Mouse (Mus musculus) forebrain, embryonic 13.5 days (tissue): Measurements from ENCODE around the gene Scd1. TPM values are rescaled to one million over a fixed set of nuclear protein-coding genes. Genes with fewer than 3 reads are reported as not detected.

ENCODE experiments used
- ATAC-seq: fragments of 200-750 bp; cut with Nextera tagmentation; 2 replicates; pipeline ENCODE4 v1.8.0; 2017
- H3K27ac ChIP-seq: fragments of 300-500 bp; sonication (generic); 2 replicates; pipeline ENCODE4 v1.5.1; 2015; ENCODE audit warnings: inconsistent platforms, mild to moderate bottlenecking, moderate library complexity
- H3K27me3 ChIP-seq: fragments of 300-500 bp; sonication (generic); 2 replicates; pipeline ENCODE4 v1.6.1; 2015; ENCODE audit warnings: mild to moderate bottlenecking, inconsistent platforms
- H3K36me3 ChIP-seq: fragments of 300-500 bp; sonication (generic); 2 replicates; pipeline ENCODE4 v1.6.1; 2015; ENCODE audit warnings: mild to moderate bottlenecking, inconsistent platforms; ENCODE audit not compliant: poor library complexity, severe bottlenecking
- H3K4me1 ChIP-seq: fragments of 300-500 bp; sonication (generic); 2 replicates; pipeline ENCODE4 v1.6.1; 2015; ENCODE audit warnings: inconsistent platforms
- H3K4me2 ChIP-seq: fragments of 300-500 bp; sonication (generic); 2 replicates; pipeline ENCODE4 v1.6.1; 2015; ENCODE audit warnings: inconsistent platforms, mild to moderate bottlenecking, moderate library complexity
- H3K4me3 ChIP-seq: fragments of 300-500 bp; sonication (generic); 2 replicates; pipeline ENCODE4 v1.5.1; 2015; ENCODE audit warnings: mild to moderate bottlenecking, inconsistent platforms
- H3K9ac ChIP-seq: fragments of 300-500 bp; sonication (generic); 2 replicates; pipeline ENCODE4 v1.6.1; 2015; ENCODE audit warnings: mild to moderate bottlenecking, inconsistent platforms
- H3K9me3 ChIP-seq: fragments of 300-500 bp; sonication (generic); replicated peaks from 2 replicates; pipeline ENCODE4 v1.6.1; 2016; ENCODE audit warnings: inconsistent platforms
- WGBS: fragments of 180-500 bp; shearing (Covaris S2); methylation state at CpG from one replicate; pipeline ENCODE4 v1.1.7; 2015; 5-methylcytosine and 5-hydroxymethylcytosine counted together
- polyA plus RNA-seq: library from polyadenylated mRNA; unstranded; fragments of >200 nt; fragmentation: Nextera tagmentation; extraction: Ambion mirVana; gene quantifications from 2 replicates; pipeline ENCODE4 v1.2.1, GENCODE M21; 2015

Scd1 gene
- polyA plus RNA-seq, 1 experiment from 2014 or later = 3.0 TPM

- 69% methylated on average over 9 of the region's 9 CpGs for WGBS
- no peak overlapping the region for H3K4me3 ChIP-seq
- H3K4me1 ChIP-seq = no peaks in the 10 kb centered on the region
- H3K4me2 ChIP-seq = no peak overlapping the region
- ATAC-seq = no peak
- H3K27ac ChIP-seq = no peak overlapping the region
- no peaks in the 10 kb centered on the region for H3K36me3 ChIP-seq
- no peaks in the 10 kb centered on the region for H3K9me3 ChIP-seq
- 0 out of 2 replicates have a peak, but pooled peaks cover 4% of the 10 kb centered on the region for H3K27me3 ChIP-seq
- H3K9ac ChIP-seq = no peak overlapping the region
Measured at GRCm38 (mm10) chr19:44418544-44418943, 10.9 kb upstream of the Scd1 start.

DNA sequence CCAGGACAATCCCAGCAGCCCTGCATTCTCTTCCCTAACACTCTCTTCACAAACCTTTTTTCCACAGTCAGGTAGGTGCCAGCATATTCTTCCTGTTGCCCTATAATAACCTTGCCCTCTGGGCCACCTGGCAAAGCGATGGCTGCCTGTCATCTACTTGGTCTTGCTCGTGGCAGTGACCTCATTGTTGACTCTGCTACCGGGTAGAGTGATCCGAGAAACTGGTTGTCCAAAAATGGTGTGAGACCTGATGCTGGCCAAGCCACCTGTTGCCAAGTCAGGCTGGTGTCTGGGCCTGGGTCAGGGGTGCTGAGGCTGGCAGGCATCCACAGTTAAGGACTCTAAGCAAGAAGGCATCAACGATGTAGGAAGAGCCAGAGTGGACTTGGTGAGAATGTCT lies 10.4 kb upstream of the Scd1 start:
- Histone ChIP-seq H3K9ac (no peak overlapping the region), H3K36me3 (no peaks in the 10 kb centered on the region), H3K27me3 (0 out of 2 replicates have a peak, but pooled peaks cover 4% of the 10 kb centered on the region), H3K4me1 (no peaks in the 10 kb centered on the region), H3K27ac (no peak overlapping the region), H3K4me3 (no peak overlapping the region), H3K4me2 (no peak overlapping the region), H3K9me3 (no peaks in the 10 kb centered on the region)
- 91% methylated on average over 5 of the region's 5 CpGs for WGBS
- ATAC-seq = no peak

DNA sequence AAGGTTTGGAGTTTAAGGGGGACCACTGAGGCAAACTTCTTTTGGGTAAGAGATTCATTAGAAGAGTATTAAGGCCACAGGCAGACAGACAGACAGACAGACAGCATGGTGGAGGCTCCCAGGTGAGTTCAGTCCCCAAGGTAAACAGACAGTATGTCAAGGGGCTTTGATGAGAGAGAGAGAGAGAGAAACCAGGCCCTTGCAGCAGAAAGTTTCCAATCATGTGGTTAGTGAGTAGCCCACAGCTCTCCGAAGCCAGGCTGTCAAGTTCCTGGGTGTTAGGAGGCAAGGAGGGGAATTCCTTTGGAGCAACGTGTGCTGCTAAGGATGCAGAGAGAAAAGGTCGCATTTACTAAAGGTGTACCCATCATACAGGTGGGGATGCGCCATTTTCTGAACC lies 9.8 kb upstream of the Scd1 start:
- no peak overlapping the region for H3K4me3 ChIP-seq
- H3K36me3 ChIP-seq = no peaks in the 10 kb centered on the region
- H3K9ac ChIP-seq = no peak overlapping the region
- H3K27me3 ChIP-seq = 0 out of 2 replicates have a peak, but pooled peaks cover 4% of the 10 kb centered on the region
- H3K9me3 ChIP-seq = no peaks in the 10 kb centered on the region
- no peak overlapping the region for H3K27ac ChIP-seq
- H3K4me2 ChIP-seq = no peak overlapping the region
- H3K4me1 ChIP-seq = no peaks in the 10 kb centered on the region
- 66% methylated on average over 4 of the region's 4 CpGs for WGBS
- no peak for ATAC-seq

- 0 out of 2 replicates have a peak, but pooled peaks cover 4% of the 10 kb centered on the region for H3K27me3 ChIP-seq
- H3K4me1 ChIP-seq = no peaks in the 10 kb centered on the region
- WGBS = 83% methylated on average over 5 of the region's 5 CpGs
- no peaks in the 10 kb centered on the region for H3K9me3 ChIP-seq
- H3K36me3 ChIP-seq = no peaks in the 10 kb centered on the region
- H3K4me2 ChIP-seq = no peak overlapping the region
- H3K4me3 ChIP-seq = no peak overlapping the region
- H3K9ac ChIP-seq = no peak overlapping the region
- H3K27ac ChIP-seq = no peak overlapping the region
- no peak for ATAC-seq
Measured at GRCm38 (mm10) chr19:44416240-44416639, 8.6 kb upstream of the Scd1 start.

- no peak overlapping the region for H3K9ac ChIP-seq
- no peaks in the 10 kb centered on the region for H3K9me3 ChIP-seq
- 0 out of 2 replicates have a peak, but pooled peaks cover 4% of the 10 kb centered on the region for H3K27me3 ChIP-seq
- H3K4me2 ChIP-seq = no peak overlapping the region
- H3K27ac ChIP-seq = no peak overlapping the region
- ATAC-seq = no peak
- H3K4me1 ChIP-seq = no peaks in the 10 kb centered on the region
- no peaks in the 10 kb centered on the region for H3K36me3 ChIP-seq
- H3K4me3 ChIP-seq = no peak overlapping the region
- 93% methylated on average over 5 of the region's 5 CpGs for WGBS
Measured at GRCm38 (mm10) chr19:44415464-44415863, 7.8 kb upstream of the Scd1 start.

DNA sequence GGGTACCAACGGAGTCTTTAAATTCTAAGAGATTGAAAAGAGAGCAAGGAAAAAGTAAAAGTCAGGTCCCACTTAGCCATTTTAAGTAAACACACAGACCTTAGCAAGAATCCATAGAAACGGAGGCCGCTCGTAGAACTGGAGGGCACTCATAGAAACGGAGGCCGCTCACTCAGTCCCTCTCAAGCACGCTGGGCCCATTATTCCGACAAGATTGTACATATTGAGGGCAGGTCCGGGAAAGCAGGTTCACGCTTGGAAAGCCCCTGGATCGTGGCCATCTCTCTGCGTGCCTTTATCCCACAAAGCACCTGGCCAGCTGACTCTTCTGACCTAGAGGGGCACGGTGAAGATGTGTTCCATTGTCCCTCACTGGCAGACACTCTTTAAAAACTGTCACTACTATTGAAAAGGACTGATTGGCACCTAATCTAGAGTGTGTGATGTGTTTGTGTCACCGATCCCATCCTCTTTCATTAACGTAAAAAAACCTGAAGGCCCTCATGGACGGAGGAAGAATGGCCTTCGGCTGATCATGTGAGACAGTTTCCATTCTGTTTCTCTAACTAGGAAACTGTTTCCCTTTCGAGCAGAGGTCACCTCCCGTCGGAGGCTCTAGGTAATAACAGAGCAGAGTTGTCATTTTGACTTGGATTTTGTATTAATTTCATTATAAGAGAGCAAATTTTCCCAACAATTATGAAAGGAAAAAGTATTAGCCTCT lies 2.8 kb upstream of the Scd1 start:
- 85% methylated on average over 20 of the region's 20 CpGs for WGBS
- Histone ChIP-seq H3K27ac (no peak overlapping the region), H3K27me3 (no peaks in the 10 kb centered on the region), H3K36me3 (0 out of 2 replicates have a peak, but pooled peaks cover under 1% of the 10 kb centered on the region), H3K9ac (no peak overlapping the region), H3K4me2 (no peak overlapping the region), H3K4me3 (no peak overlapping the region), H3K9me3 (no peaks in the 10 kb centered on the region), H3K4me1 (peaks cover 21% of the 10 kb centered on the region)
- ATAC-seq = no peak

DNA sequence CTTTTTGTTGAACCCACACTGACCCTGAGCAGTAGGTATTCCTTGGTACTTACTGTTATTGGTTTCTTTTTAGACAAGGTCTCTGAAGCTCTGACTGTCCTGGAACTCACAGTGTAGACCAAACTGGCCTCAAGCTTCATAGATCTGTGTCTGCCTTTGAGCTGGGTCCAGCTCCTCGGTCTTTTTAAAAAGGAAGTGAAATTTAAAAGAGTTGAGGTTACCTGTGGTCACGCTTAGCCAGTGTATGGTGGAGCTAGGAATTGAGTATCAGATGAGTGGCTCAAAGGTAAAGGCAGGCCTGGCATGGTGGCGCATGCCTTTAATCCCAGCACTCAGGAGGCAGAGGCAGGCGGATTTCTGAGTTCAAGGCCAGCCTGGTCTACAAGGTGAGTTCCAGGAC lies 916 bp upstream of the Scd1 start:
- no peak for ATAC-seq
- H3K9me3 ChIP-seq = no peaks in the 10 kb centered on the region
- peaks cover 21% of the 10 kb centered on the region for H3K4me1 ChIP-seq
- peak overlapping the region; percentile 88 for H3K4me2 ChIP-seq
- H3K36me3 ChIP-seq = 0 out of 2 replicates have a peak, but pooled peaks cover 12% of the 10 kb centered on the region
- H3K9ac ChIP-seq = peak overlapping the region; percentile 66
- H3K27me3 ChIP-seq = no peaks in the 10 kb centered on the region
- H3K4me3 ChIP-seq = peak overlapping the region; percentile 53
- no peak overlapping the region for H3K27ac ChIP-seq
- 67% methylated on average over 4 of the region's 4 CpGs for WGBS

GRCm38 (mm10) chr19:44408223-44408545 lies 505 bp upstream of the Scd1 start:
- Histone ChIP-seq H3K27me3 (no peaks in the 10 kb centered on the region), H3K36me3 (0 out of 2 replicates have a peak, but pooled peaks cover 12% of the 10 kb centered on the region), H3K4me3 (peak overlapping the region; percentile 53), H3K9me3 (no peaks in the 10 kb centered on the region), H3K4me1 (peaks cover 21% of the 10 kb centered on the region), H3K9ac (peak overlapping the region; percentile 66), H3K4me2 (peak overlapping the region; percentile 88), H3K27ac (peak overlapping the region; percentile 41; the same call in 1 of the 2 replicates)
- WGBS = under 1% methylated on average over 14 of the region's 14 CpGs
- peak; percentile 79 for ATAC-seq

DNA sequence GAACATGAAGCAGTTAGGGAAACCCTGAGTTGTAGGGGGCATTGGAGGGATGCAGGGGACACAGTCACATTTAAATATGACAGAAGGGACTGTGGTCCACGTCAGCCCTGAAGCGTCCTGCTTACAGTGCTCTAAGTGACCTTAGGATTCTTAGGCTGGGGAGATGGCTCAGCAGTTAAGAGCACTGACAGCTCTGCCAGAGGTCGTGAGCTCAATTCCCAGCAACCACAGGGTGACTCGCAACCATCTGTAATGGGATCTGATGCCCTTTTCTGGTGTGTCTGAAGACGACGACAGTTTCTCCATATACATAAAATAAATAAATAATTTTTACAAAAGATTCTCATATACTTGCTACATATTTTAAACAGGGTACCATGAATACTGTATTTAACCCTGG lies 4.1 kb downstream of the Scd1 start:
- no peaks in the 10 kb centered on the region for H3K9me3 ChIP-seq
- H3K9ac ChIP-seq = no peak overlapping the region
- no peak overlapping the region for H3K4me2 ChIP-seq
- H3K27me3 ChIP-seq = no peaks in the 10 kb centered on the region
- no peak overlapping the region for H3K4me3 ChIP-seq
- 92% methylated on average over 6 of the region's 6 CpGs for WGBS
- peaks cover 47% of the 10 kb centered on the region for H3K36me3 ChIP-seq
- ATAC-seq = no peak
- H3K4me1 ChIP-seq = peaks cover 19% of the 10 kb centered on the region
- no peak overlapping the region for H3K27ac ChIP-seq

- no peak overlapping the region for H3K4me3 ChIP-seq
- peaks cover 49% of the 10 kb centered on the region for H3K36me3 ChIP-seq
Measured at GRCm38 (mm10) chr19:44400484-44401197, 7.0 kb downstream of the Scd1 start.

GRCm38 (mm10) chr19:44400076-44400475 lies 7.6 kb downstream of the Scd1 start:
- no peak overlapping the region for H3K27ac ChIP-seq
- no peak overlapping the region for H3K4me3 ChIP-seq
- H3K4me2 ChIP-seq = no peak overlapping the region
- H3K36me3 ChIP-seq = peaks cover 45% of the 10 kb centered on the region
- H3K9ac ChIP-seq = no peak overlapping the region
- no peaks in the 10 kb centered on the region for H3K9me3 ChIP-seq
- ATAC-seq = no peak
- H3K27me3 ChIP-seq = no peaks in the 10 kb centered on the region
- H3K4me1 ChIP-seq = no peaks in the 10 kb centered on the region
- 92% methylated on average over 18 of the region's 18 CpGs for WGBS

More at GRCm38 (mm10) chr19:44400484-44401197, 7.0 kb downstream of the Scd1 start:
- 89% methylated on average over 8 of the region's 8 CpGs for WGBS
- H3K27ac ChIP-seq = no peak overlapping the region
- H3K9me3 ChIP-seq = no peaks in the 10 kb centered on the region
- H3K9ac ChIP-seq = no peak overlapping the region
- no peaks in the 10 kb centered on the region for H3K27me3 ChIP-seq
- H3K4me2 ChIP-seq = no peak overlapping the region
- no peak for ATAC-seq
- no peaks in the 10 kb centered on the region for H3K4me1 ChIP-seq

- no peak overlapping the region for H3K4me3 ChIP-seq
- H3K27me3 ChIP-seq = no peaks in the 10 kb centered on the region
- 88% methylated on average over 5 of the region's 5 CpGs for WGBS
- H3K4me1 ChIP-seq = no peaks in the 10 kb centered on the region
- no peak for ATAC-seq
- no peak overlapping the region for H3K27ac ChIP-seq
- H3K9me3 ChIP-seq = no peaks in the 10 kb centered on the region
- no peak overlapping the region for H3K9ac ChIP-seq
- H3K4me2 ChIP-seq = no peak overlapping the region
- peaks cover 30% of the 10 kb centered on the region for H3K36me3 ChIP-seq
Measured at GRCm38 (mm10) chr19:44396742-44397141, 10.9 kb downstream of the Scd1 start.
